Mouse (Mus musculus): Measurements from ENCODE around the gene Aff1.

GRCm38 (mm10) chr5:103719851-103720250 is 27.7 kb downstream of the Aff1 start:
- TF ChIP-seq GATA1 (IDR thresholded peaks at IDR 0.05; ENCODE audit: low read length) (no peak), TAL1 (IDR thresholded peaks at IDR 0.05; ENCODE audit: low read length) (no peak)
